Mouse (Mus musculus) heart, adult 10 weeks (tissue): ENCODE measurements around the gene Krtap6-1. TPM values are rescaled to one million over a fixed set of nuclear protein-coding genes. Genes with fewer than 3 reads are reported as not detected.

Experiments
- polyA plus RNA-seq: library from polyadenylated mRNA; stranded (reverse); fragments of 350-450 nt; fragmentation: Illumina TruSeq; extraction: RNeasy Lipid Tissue Mini Kit (QIAGEN cat#74804); gene quantifications from one replicate; pipeline ENCODE4 v1.2.3, GENCODE M21; 2014; ENCODE audit warnings: low read depth, low replicate concordance

Krtap6-1 gene
- polyA plus RNA-seq = not detected

GRCm38 (mm10) chr16:89031399-89031798 is at the start of gene Krtap6-1:
TSS of gene Krtap6-1 (plus strand) at chr16:89031699.

DNA sequence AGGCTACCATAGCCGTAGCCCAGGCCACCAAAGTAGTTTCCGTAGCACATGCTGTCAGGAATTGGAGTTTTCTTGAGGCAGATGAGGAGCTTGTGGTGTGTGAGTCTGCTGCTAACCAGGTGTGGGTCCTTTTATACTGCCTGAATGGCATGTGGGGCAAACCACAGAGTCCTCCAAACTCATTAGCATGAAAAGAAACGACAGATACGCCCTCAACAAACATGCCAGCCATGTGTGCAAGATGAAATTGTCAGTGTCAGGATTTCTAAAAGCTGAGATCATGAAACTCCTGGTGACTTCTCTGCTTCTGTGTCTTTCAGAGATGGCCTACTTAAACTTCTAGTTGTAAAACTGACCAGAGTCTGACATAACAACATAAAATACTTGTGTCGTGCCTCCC is 20.8 kb upstream of the Krtap6-1 start, which contains the start of gene Krtap22-2:
Gene Krtap22-2, minus strand, starts transcription at position 101 of the 400 bp plus-strand sequence.

GRCm38 (mm10) chr16:89014984-89015383 is 16.5 kb upstream of the Krtap6-1 start, which contains the start of gene Gm10229:
TSS of gene Gm10229 (plus strand) at chr16:89015284.

GRCm38 (mm10) chr16:89041372-89041771 is 9.9 kb downstream of the Krtap6-1 start, which contains the start of gene Gm10228:
TSS of gene Gm10228 (minus strand) at chr16:89041472.

DNA sequence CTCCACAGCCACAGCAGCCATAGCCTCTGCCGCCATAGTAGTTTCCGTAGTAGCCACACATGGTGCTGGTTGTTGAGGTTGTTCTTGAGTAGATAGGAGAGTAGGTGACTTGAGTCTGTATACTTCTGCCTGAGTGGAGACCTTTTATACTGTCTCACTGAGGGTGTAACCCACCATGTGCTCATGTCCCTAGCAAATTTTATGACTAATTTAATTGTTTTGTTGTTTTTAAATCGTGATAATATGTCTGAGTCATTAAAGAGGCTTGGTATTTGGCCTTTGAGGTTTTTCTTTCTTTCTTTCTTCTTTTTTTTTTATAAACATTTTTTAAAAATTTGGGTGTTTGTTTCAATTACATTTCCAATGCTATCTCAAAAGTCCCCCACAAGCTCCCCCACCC is 16.3 kb downstream of the Krtap6-1 start, which contains the start of gene Krtap6-5:
Gene Krtap6-5, minus strand, starts transcription at position 101 of the 400 bp plus-strand sequence.

GRCm38 (mm10) chr16:89063902-89064301 is 32.4 kb downstream of the Krtap6-1 start, which contains the start of gene 1110025L11Rik:
TSS of gene 1110025L11Rik (minus strand) at chr16:89064002.

Other genes with a start within 250 kb of the Krtap6-1 start
- not detected for gene Gm20741, start 219.5 kb upstream of the Krtap6-1 start, polyA plus RNA-seq
- not detected for gene Krtap15, start 211.5 kb upstream of the Krtap6-1 start, polyA plus RNA-seq
- gene Krtap14, start 205.6 kb upstream of the Krtap6-1 start, polyA plus RNA-seq = not detected
- gene Krtap19-1, start 162.3 kb upstream of the Krtap6-1 start, polyA plus RNA-seq = not detected
- not detected for gene Krtap19-2, start 157.4 kb upstream of the Krtap6-1 start, polyA plus RNA-seq
- not detected for gene Krtap19-3, start 153.7 kb upstream of the Krtap6-1 start, polyA plus RNA-seq
- not detected for gene Krtap19-4, start 146.6 kb upstream of the Krtap6-1 start, polyA plus RNA-seq
- gene Krtap19-5, start 135.2 kb upstream of the Krtap6-1 start, polyA plus RNA-seq = not detected
- not detected for gene Krtap19-9b, start 99.4 kb upstream of the Krtap6-1 start, polyA plus RNA-seq
- not detected for gene Krtap16-3, start 68.8 kb upstream of the Krtap6-1 start, polyA plus RNA-seq
- not detected for gene Krtap22-2, start 20.9 kb upstream of the Krtap6-1 start, polyA plus RNA-seq
- not detected for gene Gm10229, start 16.4 kb upstream of the Krtap6-1 start, polyA plus RNA-seq
- gene Gm10228, start 9.8 kb downstream of the Krtap6-1 start, polyA plus RNA-seq = not detected
- gene Krtap6-5, start 16.2 kb downstream of the Krtap6-1 start, polyA plus RNA-seq = not detected
- not detected for gene 1110025L11Rik, start 32.3 kb downstream of the Krtap6-1 start, polyA plus RNA-seq
- gene Krtap6-3, start 52.3 kb downstream of the Krtap6-1 start, polyA plus RNA-seq = not detected
- gene Gm6358, start 109.2 kb downstream of the Krtap6-1 start, polyA plus RNA-seq = not detected
- not detected for gene Gm10061, start 119.4 kb downstream of the Krtap6-1 start, polyA plus RNA-seq
- gene Gm9789, start 126.3 kb downstream of the Krtap6-1 start, polyA plus RNA-seq = not detected
- not detected for gene Gm7735, start 137.8 kb downstream of the Krtap6-1 start, polyA plus RNA-seq
- not detected for gene 1110057P08Rik, start 143.0 kb downstream of the Krtap6-1 start, polyA plus RNA-seq
- not detected for gene Krtap20-2, start 174.2 kb downstream of the Krtap6-1 start, polyA plus RNA-seq